Mouse (Mus musculus) ES-Bruce4 (cell line): ENCODE measurements around the gene Sugt1.

Experiments used
- CTCF ChIP-seq: IDR thresholded peaks from one replicate; pipeline ENCODE4 v1.8.1; 2011; ENCODE audit warnings: low read depth, low read length
- POLR2A ChIP-seq: IDR thresholded peaks from one replicate; pipeline ENCODE4 v1.8.1; 2011; ENCODE audit warnings: low read length; ENCODE audit not compliant: insufficient read depth

DNA sequence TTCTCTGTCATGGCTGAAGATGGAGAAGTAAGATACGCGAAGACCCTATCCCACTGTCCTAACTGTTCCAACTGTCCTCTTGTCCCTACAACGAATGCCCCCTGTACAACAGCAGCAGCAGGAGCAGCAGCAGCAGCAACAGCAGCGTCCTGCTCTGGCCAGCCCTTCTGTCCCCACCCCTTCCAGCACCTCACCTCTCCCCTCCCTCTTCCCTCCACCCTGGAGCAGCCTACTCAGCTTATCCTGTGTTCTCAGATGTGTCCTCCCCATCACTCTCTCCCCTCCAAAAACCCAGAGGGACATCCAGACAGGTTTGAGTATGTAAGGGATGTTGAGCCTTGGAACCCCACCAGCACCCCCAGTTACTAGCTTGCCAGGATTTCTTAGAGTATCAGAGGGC lies 74.5 kb downstream of the Sugt1 start, which contains the start of gene Cnmd:
- no peak for TF ChIP-seq POLR2A
- TF ChIP-seq CTCF = no peak
